Mouse (Mus musculus): ENCODE data around the gene Dip2b.

GRCm38 (mm10) chr15:100188962-100189404 lies 150.5 kb downstream of the Dip2b start:
- TF ChIP-seq CTCF (IDR thresholded peaks at IDR 0.05; ENCODE audit: low read depth, low read length) = no peak
- TF ChIP-seq POLR2A (IDR thresholded peaks at IDR 0.05; ENCODE audit: insufficient read depth, low read length) = no peak
- TF ChIP-seq EP300 (IDR thresholded peaks at IDR 0.05; ENCODE audit: insufficient read depth, low read depth, low read length) = no peak

Measured in ES-Bruce4 (cell line).